Mouse (Mus musculus): ENCODE measurements at regions not wholly inside any gene's neighbourhood (a gene's known extent, or its start where the extent isn't known, plus 50 kb on each side); places are given as distances from the start of the nearest gene placed in this dataset.

DNA sequence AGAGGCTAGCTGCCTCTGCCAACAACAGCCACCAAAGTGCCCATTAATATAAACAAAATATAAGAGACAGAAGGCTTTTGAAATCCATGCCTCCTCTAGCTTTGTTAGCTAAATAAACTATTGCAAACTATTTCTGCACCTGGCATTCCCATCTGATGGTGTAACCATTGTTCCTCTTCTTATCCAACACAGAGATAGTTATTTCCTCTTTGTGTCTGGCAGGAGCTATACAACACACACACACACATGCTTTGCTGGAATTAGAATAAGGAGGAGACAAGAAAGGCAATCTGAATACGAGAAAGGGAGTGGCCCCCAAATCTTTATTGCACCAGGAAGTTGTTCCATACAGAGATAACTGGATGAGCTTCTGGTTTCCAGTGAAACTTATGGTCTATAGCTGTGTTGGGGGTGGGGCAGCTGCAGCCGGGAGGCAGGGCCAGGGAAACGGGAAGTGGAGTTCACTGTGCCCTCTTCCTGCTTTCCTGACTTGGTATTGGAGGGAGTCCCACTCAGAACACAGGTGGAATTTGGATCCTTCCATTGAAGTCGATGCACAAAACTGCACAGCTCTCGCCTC lies 64.0 kb upstream of the Zdhhc17 start:
- DNase-seq: peak; percentile 47

DNA sequence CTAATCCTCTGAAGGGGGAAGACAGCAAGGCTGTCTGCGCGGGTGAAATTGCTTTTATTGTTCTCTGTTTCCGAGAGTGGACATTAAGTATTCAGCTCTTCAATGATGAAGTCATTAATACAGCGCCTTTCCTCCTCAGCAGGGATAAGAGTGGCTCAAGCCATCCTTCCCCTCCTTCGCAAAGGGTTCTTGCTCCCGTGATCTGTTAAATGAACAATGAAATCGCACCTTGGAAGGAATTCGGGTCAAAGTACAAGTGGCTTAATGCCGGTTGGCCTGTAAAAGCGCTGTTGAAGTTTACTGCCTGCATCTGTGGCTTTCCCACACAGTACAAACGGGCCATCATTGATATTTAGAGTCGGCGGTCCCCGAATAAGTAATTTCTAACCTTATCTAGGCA lies 63.3 kb upstream of the Zdhhc17 start:
- DNase-seq: no peak

DNA sequence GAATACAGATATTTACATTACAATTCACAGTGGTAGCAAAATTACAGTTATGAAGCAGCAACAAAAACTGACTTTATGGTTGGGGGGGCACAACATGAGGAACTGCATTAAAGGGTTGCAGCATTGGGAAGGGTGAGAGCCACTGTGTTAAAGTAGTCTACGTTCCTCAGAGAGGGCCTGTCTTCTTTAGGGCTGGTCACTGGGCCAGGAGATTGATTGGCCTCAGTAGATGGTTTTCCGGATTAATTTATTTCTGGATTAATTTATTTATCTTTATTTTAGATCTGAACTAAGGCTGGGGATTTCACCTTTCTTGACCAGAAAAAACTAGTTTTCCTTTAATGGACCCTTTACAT lies 62.6 kb upstream of the Zdhhc17 start:
- no peak for DNase-seq

DNA sequence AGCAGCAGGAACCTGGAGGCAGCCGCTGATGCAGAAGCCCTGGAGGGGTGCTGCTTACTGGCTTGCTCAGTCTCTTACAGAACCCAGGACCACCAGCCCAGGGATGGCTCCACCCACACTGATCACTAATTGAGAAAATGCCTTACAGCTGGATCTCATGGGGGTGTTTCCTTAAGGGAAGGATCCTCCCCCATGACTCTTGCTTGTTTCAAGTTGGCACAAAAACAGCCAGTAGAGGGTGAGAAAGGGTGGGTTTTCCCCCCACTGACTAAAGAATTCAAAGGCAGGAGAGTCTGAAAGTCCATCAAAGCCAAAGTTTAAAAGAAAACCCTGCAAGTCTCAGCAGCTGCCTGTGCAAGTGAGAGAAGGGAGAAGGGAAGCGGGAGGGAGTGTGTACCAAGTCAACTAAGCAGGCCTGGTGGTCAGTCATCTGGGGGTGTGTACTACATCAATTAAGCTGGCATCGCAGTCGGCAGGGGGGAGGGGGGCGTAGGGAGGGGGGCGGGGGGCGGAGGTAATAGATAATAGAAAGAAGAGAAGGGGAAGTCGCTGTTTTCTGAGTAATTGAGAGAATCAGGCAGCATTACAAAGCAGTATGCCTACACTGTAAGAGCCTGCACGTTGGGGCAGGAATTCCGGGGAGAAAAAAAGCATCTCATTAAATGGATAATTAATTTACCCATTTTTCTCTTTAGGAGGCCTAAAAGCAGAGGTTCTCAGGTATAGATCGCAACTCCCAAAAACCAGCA lies 62.0 kb upstream of the Zdhhc17 start:
- DNase-seq: no peak

DNA sequence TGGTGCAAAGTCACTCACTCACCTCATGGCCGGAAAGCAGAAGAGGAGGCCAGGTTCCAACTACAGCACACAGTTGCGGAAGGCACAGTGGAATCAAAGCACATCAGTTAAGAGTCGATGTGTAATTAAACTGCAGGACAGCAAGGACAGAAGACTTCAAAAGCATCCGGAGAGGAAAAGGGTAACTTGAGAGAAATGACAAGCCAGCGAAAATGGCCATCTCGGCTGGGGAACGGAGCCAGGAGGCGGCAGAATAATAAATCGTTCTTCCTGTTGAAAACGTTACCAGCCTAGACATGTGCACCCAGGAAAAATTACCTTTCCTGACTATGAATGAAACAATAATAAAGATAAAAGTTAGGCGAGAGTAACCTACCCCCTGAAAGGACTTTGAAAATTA lies 56.2 kb upstream of the Zdhhc17 start:
- no peak for DNase-seq

DNA sequence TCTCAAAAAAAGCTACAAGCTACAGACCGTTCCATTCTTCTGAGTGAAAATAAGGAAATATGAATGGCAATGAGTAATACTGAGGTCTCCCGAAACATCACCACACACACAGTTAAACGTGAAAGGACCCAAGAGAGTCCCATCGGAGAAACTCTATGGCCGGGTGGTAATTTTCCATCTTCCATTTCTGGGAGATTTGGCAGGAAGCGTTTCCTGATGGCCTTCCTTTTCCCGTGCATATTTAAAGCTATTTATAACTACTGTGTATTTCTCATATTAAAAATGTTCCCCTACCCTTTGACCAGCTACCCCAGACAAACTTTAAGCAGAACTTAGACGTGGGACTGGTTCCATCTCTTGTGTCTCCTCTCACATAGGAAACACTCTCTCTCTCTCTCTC lies 50.7 kb upstream of the Zdhhc17 start:
- DNase-seq: no peak

Data from lung, postnatal 36 days (tissue).